Mouse (Mus musculus): ENCODE measurements around the gene Thsd4.
"Not testable (repeated sequence)": the region's sequence is repeated elsewhere in the genome, so short reads cannot be mapped to it uniquely, and the experiment has no call there.

GRCm38 (mm10) chr9:59935866-59936265, 586.0 kb downstream of the Thsd4 start:
- TF ChIP-seq GATA1 (IDR thresholded peaks at IDR 0.05; ENCODE audit: borderline replicate concordance, low read length); FLI1 (IDR thresholded peaks at IDR 0.05; ENCODE audit: low read length): not testable (repeated sequence)
